Mouse (Mus musculus) MEL (cell line): ENCODE measurements around the gene Tab1. TPM values are rescaled to one million over a fixed set of nuclear protein-coding genes. Genes with fewer than 3 reads are reported as not detected.

ENCODE experiments used
- DNase-seq: peaks from one replicate; pipeline ENCODE4 v3.0.0; 2011; ENCODE audit warnings: low read depth, low spot score
- H3K27ac ChIP-seq: 2 replicates; pipeline ENCODE4 v1.5.1; 2012; ENCODE audit warnings: low read depth, mild to moderate bottlenecking, control low read depth, low read length, moderate library complexity; ENCODE audit not compliant: control insufficient read depth
- H3K27me3 ChIP-seq, 2 experiments: fragments of 150-350 bp in 1 of 2; sonication (generic) in 1 of 2; 2 replicates each; pipeline ENCODE4 v1.6.1; 2012; ENCODE audit warnings: low read length in 2 of 2, mild to moderate bottlenecking in 2 of 2, improper control_type of control experiment in 1 of 2, moderate library complexity in 1 of 2; ENCODE audit not compliant: insufficient read depth in 2 of 2, control insufficient read depth in 1 of 2
- H3K36me3 ChIP-seq, 2 experiments: 2 replicates each; pipeline ENCODE4 v1.6.1; 2012 to 2014; ENCODE audit warnings: low read length in 2 of 2, improper control_type of control experiment in 1 of 2, inconsistent platforms in 1 of 2, mild to moderate bottlenecking in 1 of 2; ENCODE audit not compliant: insufficient read depth in 2 of 2, control insufficient read depth in 1 of 2
- H3K4me1 ChIP-seq, 2 experiments: fragments of 150-350 bp in 1 of 2; sonication (generic) in 1 of 2; 2 replicates each; pipeline ENCODE4 v1.6.1; 2012; ENCODE audit warnings: low read length in 2 of 2, improper control_type of control experiment in 1 of 2, mild to moderate bottlenecking in 1 of 2; ENCODE audit not compliant: insufficient read depth in 2 of 2, control insufficient read depth in 1 of 2
- H3K4me3 ChIP-seq, 2 experiments: fragments of 150-350 bp in 1 of 2; sonication (generic) in 1 of 2; 2 replicates each; pipeline ENCODE4 v1.5.1; 2012; ENCODE audit warnings: low read depth in 2 of 2, low read length in 2 of 2, mild to moderate bottlenecking in 2 of 2, moderate library complexity in 2 of 2, control low read depth in 1 of 2, improper control_type of control experiment in 1 of 2; ENCODE audit not compliant: control insufficient read depth in 1 of 2, insufficient read depth in 1 of 2
- H3K79me2 ChIP-seq: 2 replicates; pipeline ENCODE4 v1.6.1; 2012; ENCODE audit warnings: mild to moderate bottlenecking, low read length, moderate library complexity; ENCODE audit not compliant: control insufficient read depth, poor library complexity, insufficient read depth
- H3K9ac ChIP-seq: 2 replicates; pipeline ENCODE4 v1.6.1; 2012; ENCODE audit warnings: low read depth, mild to moderate bottlenecking, control low read depth, low read length, moderate library complexity; ENCODE audit not compliant: control insufficient read depth, poor library complexity, severe bottlenecking
- H3K9me3 ChIP-seq: fragments of 150-350 bp; sonication (generic); replicated peaks from 2 replicates; pipeline ENCODE4 v1.6.1; 2012; ENCODE audit warnings: mild to moderate bottlenecking, low read length, improper control_type of control experiment, moderate library complexity; ENCODE audit not compliant: insufficient read depth
- EP300 ChIP-seq, 2 experiments: IDR thresholded peaks; 2 replicates each; pipeline ENCODE4 v1.6.1; 2011; ENCODE audit warnings: improper control_type of control experiment in 2 of 2, low read length in 2 of 2, low read depth in 1 of 2, mild to moderate bottlenecking in 1 of 2
- ETS1 ChIP-seq: IDR thresholded peaks from 2 replicates; pipeline ENCODE4 v1.6.1; 2012; ENCODE audit warnings: low read depth, mild to moderate bottlenecking, inconsistent platforms, low read length, improper control_type of control experiment, moderate library complexity
- GATA1 ChIP-seq: IDR thresholded peaks from 2 replicates; pipeline ENCODE4 v1.6.1; 2011; ENCODE audit warnings: low read depth, low read length, improper control_type of control experiment
- JUND ChIP-seq: IDR thresholded peaks from 2 replicates; pipeline ENCODE4 v1.6.1; 2011; ENCODE audit warnings: low read depth, mild to moderate bottlenecking, improper control_type of control experiment, low read length
- KAT2A ChIP-seq: conservative IDR thresholded peaks from 2 replicates; pipeline ENCODE4 v1.6.1; 2012; ENCODE audit warnings: low read depth, low read length, improper control_type of control experiment, inconsistent platforms
- MAFK ChIP-seq: IDR thresholded peaks from 2 replicates; pipeline ENCODE4 v1.6.1; 2011; ENCODE audit warnings: low read depth, mild to moderate bottlenecking, low read length, improper control_type of control experiment, borderline replicate concordance
- MAX ChIP-seq: IDR thresholded peaks from 2 replicates; pipeline ENCODE4 v1.6.1; 2011; ENCODE audit warnings: low read length, improper control_type of control experiment
- MXI1 ChIP-seq: IDR thresholded peaks from 2 replicates; pipeline ENCODE4 v1.6.1; 2011; ENCODE audit warnings: mild to moderate bottlenecking, low read depth, low read length, improper control_type of control experiment
- MYB ChIP-seq: IDR thresholded peaks from 2 replicates; pipeline ENCODE4 v1.6.1; 2011; ENCODE audit warnings: mild to moderate bottlenecking, low read depth, low read length, improper control_type of control experiment
- NELFE ChIP-seq: IDR thresholded peaks from 2 replicates; pipeline ENCODE4 v1.6.1; 2011; ENCODE audit warnings: low read depth, low read length, improper control_type of control experiment
- NRF1 ChIP-seq: IDR thresholded peaks from 2 replicates; pipeline ENCODE4 v1.6.1; 2014; ENCODE audit warnings: low read depth, mild to moderate bottlenecking, inconsistent platforms, low read length, improper control_type of control experiment, moderate library complexity; ENCODE audit not compliant: poor library complexity, insufficient read depth, severe bottlenecking
- POLR2A ChIP-seq, 2 experiments: IDR thresholded peaks; 2 replicates each; pipeline ENCODE4 v1.6.1; 2011 to 2012; ENCODE audit warnings: low read length in 2 of 2, mild to moderate bottlenecking in 2 of 2, control low read depth in 1 of 2, improper control_type of control experiment in 1 of 2, low read depth in 1 of 2, moderate library complexity in 1 of 2; ENCODE audit not compliant: control insufficient read depth in 1 of 2, insufficient read depth in 1 of 2, poor library complexity in 1 of 2
- POLR2AphosphoS5 ChIP-seq: IDR thresholded peaks from 2 replicates; pipeline ENCODE4 v1.6.1; 2012; ENCODE audit warnings: low read depth, borderline replicate concordance, mild to moderate bottlenecking, inconsistent platforms, low read length, moderate library complexity, mixed read lengths
- RAD21 ChIP-seq: IDR thresholded peaks from 2 replicates; pipeline ENCODE4 v1.6.1; 2011; ENCODE audit warnings: mild to moderate bottlenecking, low read depth, low read length, improper control_type of control experiment
- SMC3 ChIP-seq: IDR thresholded peaks from 2 replicates; pipeline ENCODE4 v1.6.1; 2011; ENCODE audit warnings: low read depth, low read length, improper control_type of control experiment
- TAL1 ChIP-seq: IDR thresholded peaks from 2 replicates; pipeline ENCODE4 v1.6.1; 2012; ENCODE audit warnings: mild to moderate bottlenecking, inconsistent platforms, low read length, moderate library complexity, mixed read lengths
- TBP ChIP-seq: IDR thresholded peaks from 2 replicates; pipeline ENCODE4 v1.8.0; 2011; ENCODE audit warnings: low read depth, low read length, improper control_type of control experiment
- UBTF ChIP-seq: IDR thresholded peaks from 2 replicates; pipeline ENCODE4 v1.6.1; 2012; ENCODE audit warnings: low read depth, mild to moderate bottlenecking, inconsistent platforms, low read length, improper control_type of control experiment, moderate library complexity, borderline replicate concordance; ENCODE audit not compliant: insufficient read depth
- ZC3H11A ChIP-seq: IDR thresholded peaks from 2 replicates; pipeline ENCODE4 v1.6.1; 2012; ENCODE audit warnings: low read depth, mild to moderate bottlenecking, inconsistent platforms, low read length, improper control_type of control experiment
- ZKSCAN1 ChIP-seq: IDR thresholded peaks from 2 replicates; pipeline ENCODE4 v1.6.1; 2012; ENCODE audit warnings: low read depth, mild to moderate bottlenecking, inconsistent platforms, low read length, improper control_type of control experiment, moderate library complexity
- polyA plus RNA-seq, 2 experiments: library from polyadenylated mRNA; stranded (reverse) in 1 of 2; unstranded in 1 of 2; fragments of >175 nt in 1 of 2; fragments of >200 nt in 1 of 2; gene quantifications; 2 replicates each; pipeline versions ENCODE4 v1.2.1 to v1.2.4; 2012; ENCODE audit warnings: low replicate concordance in 2 of 2, low read depth in 1 of 2; ENCODE audit not compliant: insufficient read length in 2 of 2, insufficient read depth in 1 of 2, missing spikeins in 1 of 2
- total RNA-seq: library from RNA; depleted of rRNA; stranded (reverse); fragments of 300-350 nt; gene quantifications from 2 replicates; pipeline ENCODE4 v1.2.3, GENCODE M21; 2012

The Tab1 gene
- total and polyA plus RNA-seq, 3 experiments: 23.3 to 31.1 TPM; not detected in 1

- H3K4me1 ChIP-seq: no peaks in the 10 kb centered on the region
- H3K9me3 ChIP-seq: no peaks in the 10 kb centered on the region
- peaks cover 2% of the 10 kb centered on the region in 2 experiments; a peak in 3 of 4 replicates for H3K27me3 ChIP-seq
- TF ChIP-seq NELFE (no peak), ZC3H11A (no peak), ETS1 (no peak)
- TF ChIP-seq, all 39 proteins: peak for 0
- no peak for DNase-seq
- no peaks in the 10 kb centered on the region for H3K79me2 ChIP-seq
- H3K9ac ChIP-seq: no peak overlapping the region
- H3K36me3 ChIP-seq: no peaks in the 10 kb centered on the region
- H3K4me3 ChIP-seq: no peak overlapping the region
- H3K27ac ChIP-seq: no peak overlapping the region
Observed at GRCm38 (mm10) chr15:80191585-80192245, 58.8 kb downstream of the Tab1 start.

GRCm38 (mm10) chr15:80192246-80192585 lies 59.3 kb downstream of the Tab1 start:
- H3K27me3 ChIP-seq: peaks cover 2% of the 10 kb centered on the region in 2 experiments; a peak in 3 of 4 replicates
- no peak overlapping the region for H3K27ac ChIP-seq
- no peak overlapping the region for H3K9ac ChIP-seq
- H3K36me3 ChIP-seq: no peaks in the 10 kb centered on the region
- no peak for TF ChIP-seq ZC3H11A
- no peak for TF ChIP-seq JUND
- no peak for TF ChIP-seq MAFK
- no peak for TF ChIP-seq NRF1
- no peak for TF ChIP-seq POLR2A (IDR thresholded peaks at IDR 0.05; ENCODE audit: control insufficient read depth in 1 of 2, insufficient read depth in 1 of 2, low read depth in 1 of 2, low read length in 2 of 2, poor library complexity in 1 of 2)
- TF ChIP-seq ZKSCAN1: no peak
- no peak for TF ChIP-seq SMC3
- TF ChIP-seq MYB: no peak
- TF ChIP-seq TAL1: no peak
- no peak for TF ChIP-seq POLR2AphosphoS5
- TF ChIP-seq GATA1: no peak
- TF ChIP-seq MXI1: no peak
- H3K4me1 ChIP-seq: no peaks in the 10 kb centered on the region
- no peak overlapping the region for H3K4me3 ChIP-seq
- no peaks in the 10 kb centered on the region for H3K9me3 ChIP-seq
- H3K79me2 ChIP-seq: no peaks in the 10 kb centered on the region
- DNase-seq: no peak

DNA sequence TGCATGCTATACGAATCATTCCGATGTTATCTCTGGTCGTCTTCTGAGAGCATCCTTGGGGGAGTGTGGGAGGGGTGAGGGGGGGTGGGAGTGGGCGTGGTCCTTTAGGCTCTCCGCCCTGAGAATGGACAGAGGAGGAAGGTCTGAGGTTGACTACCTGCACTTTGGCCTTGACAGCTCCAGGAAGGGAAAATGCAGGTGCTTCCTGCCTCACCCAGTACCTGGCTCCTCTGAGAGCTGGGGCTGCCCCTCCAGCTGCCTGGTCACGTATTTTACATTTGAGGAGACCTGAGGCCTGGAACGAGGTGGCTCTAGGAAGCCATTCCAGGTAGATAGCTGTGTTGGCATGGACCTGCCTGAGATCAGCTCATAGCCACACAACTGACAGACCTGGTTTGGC lies 59.9 kb downstream of the Tab1 start:
- Histone ChIP-seq H3K27me3 (peaks cover 2% of the 10 kb centered on the region in 2 experiments), H3K4me1 (no peaks in the 10 kb centered on the region), H3K27ac (no peak overlapping the region), H3K79me2 (no peaks in the 10 kb centered on the region), H3K36me3 (no peaks in the 10 kb centered on the region), H3K9ac (no peak overlapping the region), H3K4me3 (no peak overlapping the region), H3K9me3 (no peaks in the 10 kb centered on the region)
- no peak for DNase-seq
- TF ChIP-seq MAX (no peak), MYB (no peak), GATA1 (no peak), UBTF (no peak), RAD21 (no peak), EP300 (IDR thresholded peaks at IDR 0.05; ENCODE audit: low read depth in 1 of 2, low read length in 2 of 2) (no peak), POLR2AphosphoS5 (no peak), NRF1 (no peak), TBP (no peak), ZKSCAN1 (no peak), JUND (no peak), KAT2A (no peak), POLR2A (IDR thresholded peaks at IDR 0.05; ENCODE audit: control insufficient read depth in 1 of 2, insufficient read depth in 1 of 2, low read depth in 1 of 2, low read length in 2 of 2, poor library complexity in 1 of 2) (no peak)
